Mouse (Mus musculus) ES-Bruce4 (cell line): Measurements from ENCODE around the gene Pygm.

ENCODE experiments used
- EP300 ChIP-seq: IDR thresholded peaks from 2 replicates; pipeline ENCODE4 v1.6.1; 2011; ENCODE audit warnings: low read depth, low read length; ENCODE audit not compliant: insufficient read depth
- POLR2A ChIP-seq: IDR thresholded peaks from one replicate; pipeline ENCODE4 v1.8.1; 2011; ENCODE audit warnings: low read length; ENCODE audit not compliant: insufficient read depth

DNA sequence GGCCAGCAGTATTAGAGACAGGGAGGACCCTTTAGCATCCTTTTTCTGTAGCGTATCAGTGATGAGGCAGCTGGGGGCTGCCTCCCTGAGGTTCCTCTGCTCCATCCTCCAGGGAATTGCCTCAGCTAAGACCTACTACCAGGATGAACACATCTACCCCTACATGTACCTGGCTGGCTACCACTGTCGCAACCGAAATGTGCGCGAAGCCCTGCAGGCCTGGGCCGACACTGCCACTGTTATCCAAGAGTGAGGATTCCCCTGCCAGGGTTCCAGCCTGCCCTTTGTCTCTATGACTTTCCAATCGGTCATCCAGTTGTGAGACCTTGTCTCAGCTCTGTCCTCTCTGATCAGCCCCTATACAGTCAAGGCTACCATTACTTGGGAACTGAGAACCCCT is 46.0 kb upstream of the Pygm start:
- TF ChIP-seq POLR2A (no peak), EP300 (no peak)
